ENCODE assay signal across 9 mouse cellular contexts in the genomic region with DNA sequence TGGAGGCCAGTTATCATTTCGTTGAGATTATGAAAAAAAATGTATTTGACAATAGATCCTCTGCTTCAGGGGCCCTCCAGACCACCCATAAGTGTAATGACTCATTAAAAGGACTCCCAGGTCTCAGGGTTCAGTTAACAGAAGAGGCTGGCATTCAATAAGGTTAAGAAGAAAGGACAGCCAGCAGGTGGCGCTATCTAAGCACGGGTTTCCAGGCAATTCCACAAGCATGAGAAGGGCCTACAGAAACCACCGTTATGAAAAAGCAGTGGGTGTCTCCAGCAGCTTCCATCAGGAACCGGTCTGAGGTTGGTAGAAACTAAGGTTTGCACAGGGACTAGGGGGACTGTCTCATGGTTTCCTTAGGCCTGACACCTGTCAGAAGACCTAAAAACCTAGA.
A peak's percentile ranks its signal among the peaks of the same experiment; 100 is the strongest.
DNase-seq lines count a peak whose midpoint lies in the region; ATAC-seq and TF ChIP-seq lines count a peak whose summit lies in the region.
"Had no signal": no experiment of that assay in that cellular context is flagged by ENCODE, and none has a peak within 500 bp of the region (broad histone marks: within the 10 kb centered on the region; RNA-seq: fewer than 3 reads in every experiment).

No protein-coding gene starts in this region.

- WGBS in midbrain, embryonic 10.5 days: 7% methylated on average over 5 of the region's 5 CpGs
- WGBS in midbrain, embryonic 16.5 days: 2% methylated on average over 5 of the region's 5 CpGs
- 8% methylated on average over 5 of the region's 5 CpGs for WGBS in kidney, embryonic 16.5 days
- WGBS in liver, embryonic 11.5 days: 7% methylated on average over 5 of the region's 5 CpGs
- WGBS in thymus, adult 2 months: 44% methylated on average over 5 of the region's 5 CpGs

- H3K4me3 ChIP-seq in midbrain, embryonic 10.5 days: no peak overlapping the region
- H3K4me3 ChIP-seq in midbrain, embryonic 16.5 days (ENCODE audit: low read depth, low read length): no peak overlapping the region
- H3K4me3 ChIP-seq in kidney, embryonic 16.5 days (ENCODE audit: low read length): no peak overlapping the region
- H3K4me3 ChIP-seq in liver, embryonic 11.5 days (ENCODE audit: low read depth, low read length): no peak overlapping the region
- no peak overlapping the region for H3K4me3 ChIP-seq in thymus, adult 2 months (ENCODE audit: control insufficient read depth, insufficient read depth, low read length)
- H3K4me3 ChIP-seq: embryonic facial prominence, embryonic 12.5 days had no signal

- no peak for ATAC-seq in midbrain, embryonic 16.5 days
- 0 out of 2 replicates have a peak, but pooled peaks have one; percentile 11 for ATAC-seq in kidney, embryonic 16.5 days (ENCODE audit: low FRiP score, low TSS enrichment)
- peak; percentile 37 for ATAC-seq in liver, embryonic 11.5 days (replicated peaks; ENCODE audit: low FRiP score)
- peak; percentile 62; the same call in 1 of the 2 replicates for ATAC-seq in neutrophil, adult 5-6 weeks (ENCODE audit: extremely low read depth, insufficient number of reproducible peaks, low FRiP score, poor library complexity, severe bottlenecking)

- no peak overlapping the region for H3K9ac ChIP-seq in midbrain, embryonic 16.5 days (ENCODE audit: low read depth, low read length)
- no peak overlapping the region for H3K9ac ChIP-seq in kidney, embryonic 16.5 days (replicated peaks; ENCODE audit: low read length)
- H3K9ac ChIP-seq in liver, embryonic 11.5 days (ENCODE audit: low read depth, low read length): no peak overlapping the region
- H3K9ac ChIP-seq: embryonic facial prominence, embryonic 12.5 days had no signal

- H3K4me2 ChIP-seq in midbrain, embryonic 16.5 days (ENCODE audit: low read length): no peak overlapping the region
- no peak overlapping the region for H3K4me2 ChIP-seq in kidney, embryonic 16.5 days (replicated peaks; ENCODE audit: low read depth, low read length)
- no peak overlapping the region for H3K4me2 ChIP-seq in liver, embryonic 11.5 days
- H3K4me2 ChIP-seq: embryonic facial prominence, embryonic 12.5 days had no signal

- peak; percentile 82 for DNase-seq in midbrain, embryonic 10.5 days (ENCODE audit: low spot score)
- peak; percentile 55 for DNase-seq in cerebellum, adult 9-10 months
- peak; percentile 42 to 68 for DNase-seq in frontal cortex, postnatal 14 days (ENCODE audit: low spot score in 2 of 2)
- DNase-seq in liver, embryonic 11.5 days (ENCODE audit: low spot score): peak; percentile 74
- peak; percentile 82 for DNase-seq in thymus, adult 2 months

- peaks cover 6% of the 10 kb centered on the region; the same call in 1 of the 2 replicates for H3K27me3 ChIP-seq in midbrain, embryonic 10.5 days (ENCODE audit: low read depth, poor library complexity, severe bottlenecking)
- no peaks in the 10 kb centered on the region for H3K27me3 ChIP-seq in midbrain, embryonic 16.5 days (ENCODE audit: control insufficient read depth, insufficient read depth, low read depth, low read length)
- no peaks in the 10 kb centered on the region for H3K27me3 ChIP-seq in kidney, embryonic 16.5 days (ENCODE audit: insufficient read depth, low read length)
- H3K27me3 ChIP-seq in liver, embryonic 11.5 days (replicated peaks; ENCODE audit: control insufficient read depth, insufficient read depth, low read length): no peaks in the 10 kb centered on the region
- H3K27me3 ChIP-seq in thymus, adult 2 months (ENCODE audit: control insufficient read depth, insufficient read depth, low read length): no peaks in the 10 kb centered on the region

- H3K9me3 ChIP-seq in midbrain, embryonic 10.5 days (replicated peaks): no peaks in the 10 kb centered on the region
- no peaks in the 10 kb centered on the region for H3K9me3 ChIP-seq in midbrain, embryonic 16.5 days (replicated peaks; ENCODE audit: control insufficient read depth, low read length, poor library complexity, severe bottlenecking)
- no peaks in the 10 kb centered on the region for H3K9me3 ChIP-seq in kidney, embryonic 16.5 days (ENCODE audit: low read length)
- H3K9me3 ChIP-seq in liver, embryonic 11.5 days (ENCODE audit: control insufficient read depth, low read length): no peaks in the 10 kb centered on the region
- H3K9me3 ChIP-seq: embryonic facial prominence, embryonic 12.5 days had no signal

- peaks cover 14% of the 10 kb centered on the region for H3K4me1 ChIP-seq in midbrain, embryonic 10.5 days
- peaks cover 10% of the 10 kb centered on the region; the same call in 1 of the 2 replicates for H3K4me1 ChIP-seq in midbrain, embryonic 16.5 days (ENCODE audit: control insufficient read depth, insufficient read depth, low read length)
- peaks cover 20% of the 10 kb centered on the region for H3K4me1 ChIP-seq in kidney, embryonic 16.5 days (ENCODE audit: insufficient read depth, low read length)
- H3K4me1 ChIP-seq in liver, embryonic 11.5 days (replicated peaks; ENCODE audit: control insufficient read depth, insufficient read depth, low read length): peaks cover 26% of the 10 kb centered on the region
- H3K4me1 ChIP-seq in thymus, adult 2 months (replicated peaks; ENCODE audit: control insufficient read depth, insufficient read depth, low read length): peaks cover 9% of the 10 kb centered on the region

- TF ChIP-seq CTCF in thymus, adult 2 months (IDR thresholded peaks at IDR 0.05; ENCODE audit: borderline replicate concordance, control insufficient read depth, extremely low read depth, insufficient read depth, low read length, poor library complexity): no peak

- no peak for TF ChIP-seq POLR2A in thymus, adult 2 months (IDR thresholded peaks at IDR 0.05; ENCODE audit: control insufficient read depth, extremely low read depth, insufficient read depth, low read length, poor library complexity)

- no peak overlapping the region for H3K27ac ChIP-seq in midbrain, embryonic 10.5 days (replicated peaks)
- H3K27ac ChIP-seq in midbrain, embryonic 16.5 days (ENCODE audit: low read length): no peak overlapping the region
- H3K27ac ChIP-seq in kidney, embryonic 16.5 days (ENCODE audit: low read length): no peak overlapping the region
- no peak overlapping the region for H3K27ac ChIP-seq in liver, embryonic 11.5 days (ENCODE audit: low read depth, low read length)
- no peak overlapping the region for H3K27ac ChIP-seq in thymus, adult 2 months (ENCODE audit: control insufficient read depth, insufficient read depth, low read length)
- H3K27ac ChIP-seq: embryonic facial prominence, embryonic 12.5 days had no signal

- H3K36me3 ChIP-seq in midbrain, embryonic 10.5 days: no peaks in the 10 kb centered on the region
- H3K36me3 ChIP-seq in midbrain, embryonic 16.5 days (ENCODE audit: control insufficient read depth, insufficient read depth, low read length): no peaks in the 10 kb centered on the region
- no peaks in the 10 kb centered on the region for H3K36me3 ChIP-seq in kidney, embryonic 16.5 days (ENCODE audit: insufficient read depth, low read length)
- no peaks in the 10 kb centered on the region for H3K36me3 ChIP-seq in liver, embryonic 11.5 days (ENCODE audit: control insufficient read depth, insufficient read depth, low read length)
- peaks cover 36% of the 10 kb centered on the region for H3K36me3 ChIP-seq in thymus, adult 2 months (ENCODE audit: control insufficient read depth, insufficient read depth, low read length)
- H3K36me3 ChIP-seq: embryonic facial prominence, embryonic 12.5 days had no signal
